Mouse (Mus musculus) heart, embryonic 14.5 days (tissue): ENCODE measurements at regions not wholly inside any gene's neighbourhood (a gene's known extent, or its start where the extent isn't known, plus 50 kb on each side); places are given as distances from the start of the nearest gene placed in this dataset.
"Not testable (repeated sequence)": the region's sequence is repeated elsewhere in the genome, so short reads cannot be mapped to it uniquely, and the experiment has no call there.

ENCODE experiments used
- ATAC-seq: fragments of 200-750 bp; cut with Nextera tagmentation; 2 replicates; pipeline ENCODE4 v1.8.0; 2017; ENCODE audit warnings: low read depth, moderate TSS enrichment; ENCODE audit not compliant: insufficient number of reproducible peaks, insufficient read depth, low FRiP score
- H3K27ac ChIP-seq, 2 experiments: fragments of 200-500 bp in 1 of 2; fragments of 300-500 bp in 1 of 2; sonication (generic) in 1 of 2; replicated peaks in 1 of 2; 2 replicates each; pipeline ENCODE4 v1.5.1; 2012 to 2014; ENCODE audit warnings: low read depth in 2 of 2, low read length in 2 of 2, control low read depth in 1 of 2, mild to moderate bottlenecking in 1 of 2, mixed read lengths in 1 of 2; ENCODE audit not compliant: control insufficient read depth in 1 of 2, insufficient read depth in 1 of 2
- H3K27me3 ChIP-seq: fragments of 300-500 bp; sonication (generic); 2 replicates; pipeline ENCODE4 v1.6.1; 2014; ENCODE audit warnings: mild to moderate bottlenecking, low read length, control low read depth; ENCODE audit not compliant: control insufficient read depth, insufficient read depth
- H3K36me3 ChIP-seq: fragments of 300-500 bp; sonication (generic); 2 replicates; pipeline ENCODE4 v1.6.1; 2014; ENCODE audit warnings: mild to moderate bottlenecking, control low read depth, low read length, mixed read lengths; ENCODE audit not compliant: control insufficient read depth, insufficient read depth
- H3K4me1 ChIP-seq, 2 experiments: fragments of 200-500 bp in 1 of 2; fragments of 300-500 bp in 1 of 2; sonication (generic) in 1 of 2; 2 replicates each; pipeline ENCODE4 v1.6.1; 2012 to 2014; ENCODE audit warnings: low read length in 2 of 2, control low read depth in 1 of 2, mixed read lengths in 1 of 2; ENCODE audit not compliant: control insufficient read depth in 2 of 2, insufficient read depth in 2 of 2
- H3K4me2 ChIP-seq: fragments of 300-500 bp; sonication (generic); 2 replicates; pipeline ENCODE4 v1.6.1; 2014; ENCODE audit warnings: mild to moderate bottlenecking, low read length
- H3K4me3 ChIP-seq, 2 experiments: fragments of 200-500 bp in 1 of 2; fragments of 300-500 bp in 1 of 2; sonication (generic) in 1 of 2; 2 replicates each; pipeline ENCODE4 v1.5.1; 2012 to 2014; ENCODE audit warnings: low read length in 2 of 2, mild to moderate bottlenecking in 2 of 2, control low read depth in 1 of 2, low read depth in 1 of 2, moderate library complexity in 1 of 2; ENCODE audit not compliant: control insufficient read depth in 1 of 2, insufficient read depth in 1 of 2
- H3K9ac ChIP-seq: fragments of 300-500 bp; sonication (generic); 2 replicates; pipeline ENCODE4 v1.6.1; 2014; ENCODE audit warnings: mild to moderate bottlenecking, low read length
- H3K9me3 ChIP-seq: fragments of 300-500 bp; sonication (generic); 2 replicates; pipeline ENCODE4 v1.6.1; 2016; ENCODE audit warnings: low read length, control low read depth; ENCODE audit not compliant: control insufficient read depth
- WGBS: fragments of 180-500 bp; shearing (Covaris S2); extraction: QIAGEN DNeasy Blood & Tissue Kit; methylation state at CpG from one replicate; pipeline ENCODE4 v1.1.7; 2014; 5-methylcytosine and 5-hydroxymethylcytosine counted together

DNA sequence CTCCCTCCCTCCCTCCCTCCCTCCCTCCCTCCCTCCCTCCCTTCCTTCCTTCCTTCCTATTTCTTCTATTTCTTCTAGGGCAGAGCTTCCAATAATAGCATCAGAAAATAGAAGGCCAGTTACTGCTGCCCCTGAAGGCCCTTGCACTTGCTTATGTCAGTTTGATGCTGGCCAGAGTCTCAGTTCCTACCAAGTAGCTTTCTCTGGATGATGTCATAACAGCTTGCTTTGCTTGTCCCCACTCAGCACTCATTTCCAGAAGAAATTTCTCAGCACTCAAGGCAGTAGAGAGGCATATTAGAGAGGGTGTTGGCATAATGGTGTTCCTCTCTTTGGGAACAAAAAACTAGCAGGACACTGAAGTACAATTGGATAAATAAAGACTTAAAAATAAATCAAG, 811.6 kb upstream of the 4930444P10Rik start:
- H3K36me3 ChIP-seq: no peaks in the 10 kb centered on the region
- H3K27ac ChIP-seq: peak overlapping the region in 1 of 2 experiments; percentile 35; a peak in 1 of 4 replicates
- H3K4me2 ChIP-seq: no peak overlapping the region
- peak; percentile 72; the same call in 1 of the 2 replicates for ATAC-seq
- no peaks in the 10 kb centered on the region for H3K9me3 ChIP-seq
- no peaks in the 10 kb centered on the region for H3K27me3 ChIP-seq
- H3K4me3 ChIP-seq: no peak overlapping the region
- peaks cover 0 to 5% of the 10 kb centered on the region in 2 experiments; a peak in 1 of 4 replicates for H3K4me1 ChIP-seq
- H3K9ac ChIP-seq: no peak overlapping the region

DNA sequence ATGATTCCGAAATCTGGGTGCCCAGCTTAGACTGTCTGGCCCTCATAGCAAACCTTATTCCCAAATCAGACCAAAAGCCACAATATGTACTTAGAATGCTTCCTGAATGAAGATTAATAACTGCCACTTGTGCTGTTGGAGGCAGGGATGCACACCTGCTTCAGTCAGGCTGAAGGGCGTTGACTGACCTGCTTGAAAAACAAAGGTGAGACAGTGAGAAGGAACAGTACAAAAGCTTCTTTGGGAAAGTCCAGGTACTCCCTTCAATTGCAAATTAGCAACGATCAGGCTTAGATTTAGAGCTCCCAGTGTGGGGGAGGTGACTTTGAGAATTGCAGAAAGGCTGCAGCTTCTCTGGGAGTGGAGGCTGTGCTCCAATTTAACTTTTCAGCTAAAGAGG, 775.3 kb upstream of the 4930444P10Rik start:
- 65% methylated on average over 3 of the region's 3 CpGs for WGBS
- H3K27ac ChIP-seq, H3K9me3 ChIP-seq, ATAC-seq, H3K4me1 ChIP-seq, H3K27me3 ChIP-seq, H3K36me3 ChIP-seq, H3K4me2 ChIP-seq, H3K4me3 ChIP-seq, H3K9ac ChIP-seq: not testable (repeated sequence)

DNA sequence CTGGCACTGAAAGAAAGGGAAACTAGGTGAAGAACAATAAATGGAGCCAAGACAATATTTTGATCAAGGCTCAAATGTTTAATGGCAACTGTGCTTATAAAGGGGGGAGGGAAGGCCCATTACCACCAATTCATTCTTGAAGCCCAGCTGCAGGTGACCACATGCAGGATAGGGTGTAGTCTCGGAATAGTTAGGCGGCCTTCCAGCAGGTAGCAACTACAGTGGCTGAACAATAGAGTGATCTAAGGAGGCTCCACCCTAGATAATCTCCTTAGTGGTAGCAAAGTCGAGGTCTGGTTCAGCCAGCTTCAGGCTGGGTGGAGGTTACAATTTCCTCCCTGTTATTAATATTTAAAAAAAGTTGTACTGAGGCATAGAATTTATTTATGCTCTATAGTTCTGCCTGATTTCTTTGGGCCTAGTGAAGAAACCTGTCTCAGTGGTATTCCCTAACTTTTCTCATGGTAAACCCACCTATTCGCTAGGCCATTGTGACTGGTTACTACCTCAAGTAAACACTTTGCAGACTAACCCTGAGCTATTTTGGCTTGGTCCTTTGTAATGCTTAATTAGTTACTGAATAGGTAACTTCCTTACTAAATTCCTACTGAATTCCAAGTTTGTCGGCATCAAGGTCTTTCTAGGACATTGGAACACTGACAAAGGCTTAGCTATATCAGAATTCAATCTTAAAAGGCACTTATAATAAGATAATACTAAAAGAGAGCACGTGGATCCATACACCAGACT, 774.1 kb upstream of the 4930444P10Rik start:
- not testable (repeated sequence) for H3K36me3 ChIP-seq, H3K4me1 ChIP-seq, H3K4me3 ChIP-seq, H3K4me2 ChIP-seq, H3K27ac ChIP-seq, H3K9ac ChIP-seq, H3K27me3 ChIP-seq, H3K9me3 ChIP-seq, ATAC-seq
- 76% methylated on average over 6 of the region's 6 CpGs for WGBS

DNA sequence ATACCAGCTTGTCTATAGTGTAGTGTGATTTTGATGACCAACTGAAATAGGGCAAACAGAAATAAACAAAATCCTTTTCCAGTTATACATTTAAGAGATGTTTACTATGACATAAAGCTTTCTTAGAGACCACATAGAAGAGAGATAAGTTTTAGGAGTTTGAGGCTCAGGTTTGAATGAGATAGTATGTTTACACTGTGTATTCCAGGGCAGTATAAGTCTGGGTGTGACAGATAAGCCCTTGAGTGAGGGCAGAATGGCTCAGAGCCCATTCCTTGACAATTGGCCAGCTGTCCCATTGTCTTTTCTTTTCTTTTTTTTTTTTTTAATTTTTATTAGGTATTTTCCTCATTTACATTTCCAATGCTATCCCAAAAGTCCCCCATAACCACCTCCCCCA, 744.0 kb upstream of the 4930444P10Rik start:
- no peak for ATAC-seq
- H3K36me3 ChIP-seq: no peaks in the 10 kb centered on the region
- no peaks in the 10 kb centered on the region for H3K4me1 ChIP-seq
- H3K27me3 ChIP-seq: no peaks in the 10 kb centered on the region
- H3K9me3 ChIP-seq: no peaks in the 10 kb centered on the region
- no peak overlapping the region for H3K4me3 ChIP-seq
- no peak overlapping the region for H3K9ac ChIP-seq
- H3K27ac ChIP-seq: no peak overlapping the region
- no peak overlapping the region for H3K4me2 ChIP-seq

DNA sequence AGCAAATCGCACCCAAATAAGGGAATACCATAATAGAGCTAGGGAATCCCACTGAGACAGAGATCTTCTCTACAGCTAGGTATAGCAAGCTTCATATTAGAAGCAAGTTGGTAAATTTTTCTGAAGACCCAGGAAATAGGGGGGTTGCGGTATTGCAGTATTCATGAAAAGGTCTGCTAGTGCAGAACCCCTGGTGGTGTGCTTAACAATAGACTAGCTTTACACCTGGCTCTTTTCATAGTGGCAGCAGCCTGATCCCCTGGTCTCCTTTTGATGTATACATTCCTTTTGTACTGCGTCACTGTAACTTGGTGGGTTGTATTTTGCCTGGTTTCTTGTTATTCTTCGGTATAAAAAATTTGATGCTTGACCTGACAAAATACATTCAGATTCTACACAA, 731.6 kb upstream of the 4930444P10Rik start:
- WGBS: 73% methylated on average over 4 of the region's 4 CpGs
- H3K27me3 ChIP-seq: not testable (repeated sequence)

DNA sequence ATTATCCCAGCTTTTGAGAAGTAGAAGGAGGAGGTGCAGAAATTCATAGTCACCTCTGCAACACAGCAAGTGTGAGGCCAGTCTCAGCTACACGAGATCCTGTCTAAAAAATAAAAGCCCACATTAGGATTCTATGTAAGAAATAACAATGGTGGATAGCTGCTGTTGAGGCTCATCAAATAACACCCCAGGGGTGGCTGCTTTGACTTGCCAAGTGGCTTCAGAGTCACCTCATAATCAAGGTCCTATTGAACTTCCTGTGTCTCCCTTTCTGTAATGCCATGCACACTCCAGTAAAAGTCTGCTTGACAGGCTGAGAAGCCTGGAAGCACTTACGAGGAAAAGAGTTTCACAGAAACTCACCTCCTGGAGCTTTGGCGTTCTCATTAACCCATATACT, 730.9 kb upstream of the 4930444P10Rik start:
- Histone ChIP-seq H3K4me3 (no peak overlapping the region), H3K9ac (no peak overlapping the region), H3K27ac (no peak overlapping the region), H3K4me1 (no peaks in the 10 kb centered on the region), H3K9me3 (no peaks in the 10 kb centered on the region), H3K4me2 (no peak overlapping the region), H3K27me3 (no peaks in the 10 kb centered on the region), H3K36me3 (no peaks in the 10 kb centered on the region)
- 63% methylated on average over 3 of the region's 3 CpGs for WGBS
- ATAC-seq: no peak

More for the DNA sequence above, 731.6 kb upstream of the 4930444P10Rik start:
- not testable (repeated sequence) for H3K4me2 ChIP-seq, H3K27ac ChIP-seq, H3K4me3 ChIP-seq, H3K4me1 ChIP-seq, H3K9me3 ChIP-seq, H3K9ac ChIP-seq, H3K36me3 ChIP-seq, ATAC-seq

DNA sequence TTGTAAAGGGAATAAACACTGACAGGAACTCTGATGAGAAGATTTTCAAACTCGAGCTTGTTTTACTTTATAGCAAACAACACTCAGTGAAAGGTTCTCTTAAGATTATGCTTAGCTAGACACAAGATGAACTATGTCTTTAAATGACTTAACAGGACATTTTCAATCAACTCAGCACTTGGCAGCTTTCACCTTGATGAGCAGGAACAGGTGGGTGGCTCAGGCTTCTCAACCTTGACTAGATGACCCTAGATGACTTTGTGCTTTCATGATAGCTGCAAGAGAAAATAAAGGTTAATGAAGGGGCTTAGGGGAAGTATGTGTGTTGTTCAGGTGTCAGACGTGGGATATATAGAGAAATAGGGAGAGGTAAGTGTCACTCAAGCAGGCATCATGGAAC, 728.1 kb upstream of the 4930444P10Rik start:
- H3K36me3 ChIP-seq: no peaks in the 10 kb centered on the region
- H3K4me3 ChIP-seq: no peak overlapping the region
- no peak for ATAC-seq
- no peaks in the 10 kb centered on the region for H3K4me1 ChIP-seq
- no peaks in the 10 kb centered on the region for H3K27me3 ChIP-seq
- no peak overlapping the region for H3K9ac ChIP-seq
- 62% methylated on average over 2 of the region's 2 CpGs for WGBS
- H3K9me3 ChIP-seq: no peaks in the 10 kb centered on the region
- no peak overlapping the region for H3K4me2 ChIP-seq
- H3K27ac ChIP-seq: no peak overlapping the region

DNA sequence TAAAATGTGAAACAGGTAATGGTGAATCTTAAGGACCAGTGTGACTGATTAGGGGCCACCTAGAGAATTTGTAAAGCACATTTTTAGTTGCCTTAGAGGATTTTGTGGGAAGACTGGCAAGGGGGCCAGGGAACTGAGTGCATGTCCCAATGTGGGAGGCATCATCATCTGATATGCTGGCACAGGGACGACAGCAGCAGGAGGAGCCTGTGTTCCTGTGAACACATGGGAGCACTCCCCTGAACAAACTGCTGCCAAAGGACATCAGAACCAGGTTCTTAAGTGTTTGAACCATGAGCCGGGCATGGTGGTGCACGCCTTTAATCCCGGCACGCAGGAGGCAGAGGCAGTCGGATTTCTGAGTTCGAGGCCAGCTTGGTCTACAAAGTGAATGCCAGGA, 723.4 kb upstream of the 4930444P10Rik start:
- 90% methylated on average over 7 of the region's 7 CpGs for WGBS

More for the DNA sequence above, 723.4 kb upstream of the 4930444P10Rik start:
- Histone ChIP-seq H3K9me3 (no peaks in the 10 kb centered on the region), H3K4me3 (no peak overlapping the region), H3K36me3 (no peaks in the 10 kb centered on the region), H3K9ac (no peak overlapping the region), H3K4me2 (no peak overlapping the region), H3K27me3 (no peaks in the 10 kb centered on the region), H3K4me1 (no peaks in the 10 kb centered on the region), H3K27ac (no peak overlapping the region)
- ATAC-seq: no peak
